Mouse (Mus musculus) forelimb bud, embryonic 11.5 days (tissue): ENCODE measurements at regions not wholly inside any gene's neighbourhood (a gene's known extent, or its start where the extent isn't known, plus 50 kb on each side); places are given as distances from the start of the nearest gene placed in this dataset.
"Not testable (repeated sequence)": the region's sequence is repeated elsewhere in the genome, so short reads cannot be mapped to it uniquely, and the experiment has no call there.

Experiments used
- DNase-seq: peaks from one replicate; pipeline ENCODE4 v3.0.0-alpha.2; 2012; ENCODE audit warnings: low read depth, low spot score

DNA sequence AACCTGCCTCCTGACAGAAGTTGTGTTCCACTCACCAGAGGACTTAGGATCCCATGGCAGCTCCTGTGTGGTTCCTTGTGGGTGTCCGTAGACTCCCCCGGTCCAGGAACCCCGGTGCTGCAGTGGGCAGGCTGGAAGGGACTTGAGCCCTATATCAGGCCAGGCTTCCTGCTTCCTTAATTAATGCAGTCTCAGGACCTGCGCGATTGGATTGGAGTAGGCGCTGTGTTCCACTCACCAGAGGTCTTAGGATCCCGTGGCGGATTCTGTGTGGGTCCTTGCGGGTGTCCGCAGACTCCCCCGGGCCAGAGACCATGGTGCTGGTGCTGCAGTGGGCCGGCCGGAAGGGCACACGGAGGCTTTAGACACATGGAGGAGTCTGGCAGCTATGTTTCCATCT lies 288.7 kb downstream of the Fut8 start:
- DNase-seq: not testable (repeated sequence)

DNA sequence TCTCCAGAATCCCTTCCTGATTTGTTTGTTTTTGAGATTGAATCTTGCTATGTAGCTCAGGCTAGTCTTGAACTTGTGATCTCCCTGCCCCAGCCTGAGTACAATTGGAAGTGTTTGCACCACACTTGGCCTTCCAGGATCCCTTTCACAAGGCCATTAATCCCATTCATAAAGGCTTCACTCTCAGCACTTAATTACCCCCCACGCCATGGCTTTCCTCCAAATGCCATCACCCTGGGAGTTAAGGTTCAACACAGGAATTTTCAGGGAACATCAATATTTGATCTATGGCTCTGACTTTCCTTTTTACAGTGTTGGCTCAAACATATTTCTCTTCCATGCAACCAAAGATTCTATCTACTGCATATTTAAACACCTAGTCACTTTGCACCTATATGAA lies 289.6 kb downstream of the Fut8 start:
- no peak for DNase-seq

DNA sequence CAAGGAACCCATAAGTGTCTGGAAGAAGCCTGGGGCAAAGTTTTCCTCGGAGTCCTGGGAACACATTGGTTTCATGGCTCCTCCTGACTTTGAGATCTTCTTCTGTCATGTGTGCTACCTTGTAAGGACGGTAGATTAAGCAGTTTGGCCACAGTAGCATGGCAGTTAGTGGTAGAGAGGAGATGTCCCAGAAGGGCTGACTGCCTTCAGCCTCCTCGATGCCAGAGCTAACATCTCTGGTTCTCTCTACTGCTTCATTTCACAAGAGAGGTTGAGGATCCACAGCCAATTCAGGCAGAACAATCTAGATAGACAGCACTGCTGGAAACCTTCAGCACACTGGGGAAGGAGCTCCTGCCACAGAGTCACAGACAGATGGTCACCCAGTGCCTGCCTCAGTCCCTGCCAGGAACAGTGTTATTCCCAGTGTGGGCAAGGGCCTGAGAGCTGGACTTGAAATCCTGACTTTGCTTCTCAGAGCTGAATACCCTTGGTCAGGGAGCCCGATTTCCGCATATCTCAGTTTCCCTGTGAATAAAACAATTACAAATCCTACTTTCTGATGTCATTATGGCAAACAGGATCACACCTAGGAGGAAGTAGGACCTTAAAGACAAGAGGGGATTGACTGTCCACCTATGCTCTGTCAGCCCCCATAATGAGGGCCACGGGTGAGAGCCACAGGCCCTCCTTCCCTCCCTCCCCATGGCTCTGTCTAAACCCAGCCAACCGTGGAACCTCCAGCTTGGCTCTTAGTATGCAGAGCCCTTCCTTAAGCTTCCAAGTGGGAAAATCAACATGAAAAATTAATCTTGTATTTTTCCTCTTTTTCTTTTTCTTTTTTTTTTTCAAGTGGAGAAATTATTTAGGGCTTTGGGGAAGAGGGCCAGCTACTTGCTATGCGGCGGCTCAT lies 290.3 kb downstream of the Fut8 start:
- no peak for DNase-seq

DNA sequence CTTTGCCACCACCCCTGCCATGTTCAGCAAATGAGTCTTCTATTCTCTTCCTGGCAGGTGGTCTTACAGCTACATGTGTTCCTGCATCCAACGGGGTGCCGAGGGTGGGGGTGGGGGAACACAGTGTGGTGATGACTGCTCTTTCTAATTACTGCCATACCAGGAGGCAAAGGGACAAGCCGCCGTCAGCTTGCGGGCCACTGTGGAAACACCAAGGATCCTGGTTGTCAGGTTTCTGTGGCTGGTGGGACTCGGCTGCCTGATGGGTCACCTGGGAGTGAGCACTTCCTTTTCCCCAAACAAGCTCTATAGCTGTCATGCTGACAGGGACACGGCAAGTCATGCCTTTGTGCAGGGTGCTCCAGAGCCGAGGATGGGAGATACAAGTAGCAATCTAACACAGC lies 290.9 kb downstream of the Fut8 start:
- DNase-seq: no peak

- no peak for DNase-seq
Observed at GRCm38 (mm10) chr12:77529414-77529813, 291.5 kb downstream of the Fut8 start.

DNA sequence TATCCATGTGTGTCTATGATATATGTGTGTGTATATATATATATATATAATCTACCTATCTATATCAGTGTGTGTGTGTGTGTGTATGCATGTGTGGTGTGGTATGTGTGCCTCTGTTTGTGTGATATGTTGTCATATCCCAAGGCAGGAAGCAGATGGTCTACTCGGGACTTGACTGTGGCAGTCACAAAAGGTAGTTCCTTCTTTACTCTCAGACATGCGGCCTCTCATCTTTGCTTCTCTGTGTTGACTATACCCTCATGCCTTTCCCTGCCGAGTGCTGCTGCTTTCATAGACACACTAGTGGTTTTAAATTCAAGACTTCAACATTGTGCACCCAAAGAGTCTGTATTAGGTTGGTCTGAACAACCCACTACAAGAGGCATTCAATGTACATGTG lies 292.0 kb downstream of the Fut8 start:
- no peak for DNase-seq

- no peak for DNase-seq
Observed at GRCm38 (mm10) chr12:77531294-77531693, 293.4 kb downstream of the Fut8 start.

DNA sequence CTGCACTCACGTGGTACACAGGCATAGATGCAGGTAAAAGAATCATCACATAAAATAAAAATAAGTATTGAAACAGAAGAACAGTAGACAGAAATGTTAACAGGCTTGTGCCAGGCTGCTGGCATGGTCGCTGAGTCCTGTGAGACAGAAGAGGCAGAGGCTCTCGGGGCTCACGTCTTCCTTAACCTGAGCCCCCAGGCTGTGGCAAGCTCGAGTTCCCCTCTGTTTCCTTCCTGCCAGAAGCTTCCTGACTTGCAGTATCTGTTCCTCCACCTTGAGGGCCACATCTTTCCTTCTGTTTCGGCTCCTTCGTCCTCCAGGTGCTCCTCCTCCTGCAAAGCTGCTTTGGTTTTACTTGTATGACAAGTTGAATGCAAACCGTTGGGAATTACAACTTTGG lies 294.6 kb downstream of the Fut8 start:
- DNase-seq: no peak

GRCm38 (mm10) chr12:77533606-77534005 lies 295.7 kb downstream of the Fut8 start:
- no peak for DNase-seq

DNA sequence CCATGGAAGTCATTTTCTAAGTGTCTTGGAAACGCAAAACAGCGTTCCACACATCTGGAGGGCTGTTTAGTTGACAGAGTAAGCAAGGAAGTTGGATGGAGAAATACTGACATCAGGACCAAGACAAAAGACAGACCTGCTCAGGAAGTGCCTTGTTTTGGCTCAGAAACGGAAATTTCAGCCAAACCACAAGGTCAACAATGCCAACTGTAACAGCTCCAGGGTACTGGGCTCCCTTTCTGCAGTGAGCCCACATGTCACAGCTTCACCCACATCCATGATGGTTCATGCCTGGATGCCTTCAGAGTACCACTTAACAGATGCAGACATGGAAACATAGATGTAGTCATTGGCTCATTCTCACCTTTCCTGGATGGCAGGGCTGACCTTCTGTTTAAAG lies 296.2 kb downstream of the Fut8 start:
- DNase-seq: no peak

DNA sequence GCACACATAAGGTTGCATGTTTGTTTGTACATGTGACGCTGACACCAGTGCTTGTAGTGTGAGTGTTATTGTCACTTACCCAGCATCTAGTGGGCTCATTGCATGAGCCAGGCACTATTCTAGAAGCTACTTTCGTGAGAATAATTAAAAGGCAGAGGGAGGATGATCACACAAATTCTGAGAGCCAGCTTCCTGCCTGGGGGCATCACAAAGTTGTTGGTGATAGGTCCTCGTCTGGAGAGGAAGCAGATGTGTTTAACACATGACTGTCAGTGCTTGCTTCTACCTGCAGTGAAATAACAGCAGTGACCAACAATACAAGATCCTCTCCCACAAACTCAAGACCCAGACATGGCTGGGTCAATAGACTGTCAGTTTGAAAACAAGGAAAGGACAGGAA lies 297.2 kb downstream of the Fut8 start:
- DNase-seq: no peak

- no peak for DNase-seq
Observed at GRCm38 (mm10) chr12:77537139-77537848, 299.4 kb downstream of the Fut8 start.

DNA sequence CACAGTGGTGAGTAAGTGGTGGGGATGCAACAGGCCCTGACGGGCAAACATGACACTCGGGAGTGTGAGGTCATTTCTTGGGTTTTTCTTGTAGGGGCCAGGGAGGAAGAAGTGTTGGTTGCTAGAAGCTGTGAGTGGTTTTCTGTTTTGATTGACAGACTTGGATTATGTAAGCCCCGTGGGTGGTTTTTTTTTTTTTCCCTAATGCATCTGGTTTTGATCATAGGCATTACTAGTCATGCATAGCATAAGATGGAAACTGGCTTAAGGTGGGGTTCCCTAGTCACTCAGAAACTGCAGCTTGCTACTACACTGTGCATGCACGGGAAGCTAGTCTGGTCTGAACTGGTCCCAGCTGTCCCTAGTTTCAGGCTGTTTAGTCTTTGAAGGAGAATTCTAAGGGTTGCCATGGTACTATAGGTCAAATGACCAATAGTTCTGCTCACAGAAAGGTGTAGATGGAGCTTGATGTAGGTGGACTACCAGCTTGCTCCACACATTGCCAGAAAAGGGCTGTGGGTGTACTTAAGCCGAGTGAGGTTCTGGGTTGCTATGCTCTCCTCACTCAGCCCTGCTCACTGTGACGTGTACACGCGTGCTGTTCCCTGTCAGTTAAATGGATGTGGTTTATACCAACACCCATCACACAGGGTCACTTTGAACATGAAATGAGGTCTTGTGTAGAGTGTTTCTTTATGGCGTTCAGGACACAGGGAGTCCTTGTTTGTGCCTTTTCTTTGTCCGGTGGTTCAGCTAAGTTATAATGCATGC lies 301.9 kb downstream of the Fut8 start:
- peak; percentile 26 for DNase-seq

- no peak for DNase-seq
Observed at GRCm38 (mm10) chr12:77541051-77541765, 303.3 kb downstream of the Fut8 start.

- no peak for DNase-seq
Observed at GRCm38 (mm10) chr12:77541826-77542225, 303.9 kb downstream of the Fut8 start.

- no peak for DNase-seq
Observed at GRCm38 (mm10) chr12:77543651-77544050, 305.7 kb downstream of the Fut8 start.

DNA sequence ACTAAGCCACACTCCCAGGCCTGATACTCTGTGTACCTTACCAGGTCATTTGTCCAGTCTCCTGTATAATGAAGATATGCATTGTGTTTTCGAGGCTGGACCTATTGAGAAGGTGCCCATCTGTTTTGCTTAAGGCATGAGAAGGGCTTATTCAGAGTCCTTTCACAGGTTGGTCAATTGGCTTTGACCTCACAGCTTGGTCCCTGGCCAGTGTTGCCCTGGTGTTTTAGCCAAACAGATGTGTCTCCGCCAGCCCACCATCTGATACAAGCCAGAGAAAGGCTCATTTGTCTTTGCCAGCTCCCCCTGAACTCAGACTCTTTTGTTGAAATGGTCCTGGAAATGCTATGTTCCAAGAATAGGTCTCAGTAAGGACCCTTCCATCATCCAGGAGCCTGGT lies 308.2 kb downstream of the Fut8 start:
- DNase-seq: no peak

DNA sequence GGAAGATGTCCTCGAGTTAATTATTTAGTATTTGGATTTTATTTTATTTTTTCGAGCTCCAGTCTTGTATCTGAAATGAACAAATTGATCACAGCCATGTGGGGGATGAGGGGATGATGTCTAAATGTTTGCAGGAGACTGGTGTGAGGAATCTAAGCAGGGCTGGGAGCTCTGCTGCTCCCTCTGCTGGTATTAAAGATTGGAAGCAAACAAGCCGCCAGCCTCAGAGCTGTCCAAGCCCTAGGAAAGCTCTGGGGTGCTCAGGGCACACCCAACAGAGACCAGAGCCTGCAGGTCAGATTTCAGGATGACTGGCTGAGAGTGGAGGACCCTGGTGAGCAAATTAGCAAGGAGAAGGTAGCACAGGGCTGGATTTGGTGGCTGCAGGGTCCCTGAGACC lies 330.4 kb downstream of the Fut8 start:
- peak; percentile 53 for DNase-seq

DNA sequence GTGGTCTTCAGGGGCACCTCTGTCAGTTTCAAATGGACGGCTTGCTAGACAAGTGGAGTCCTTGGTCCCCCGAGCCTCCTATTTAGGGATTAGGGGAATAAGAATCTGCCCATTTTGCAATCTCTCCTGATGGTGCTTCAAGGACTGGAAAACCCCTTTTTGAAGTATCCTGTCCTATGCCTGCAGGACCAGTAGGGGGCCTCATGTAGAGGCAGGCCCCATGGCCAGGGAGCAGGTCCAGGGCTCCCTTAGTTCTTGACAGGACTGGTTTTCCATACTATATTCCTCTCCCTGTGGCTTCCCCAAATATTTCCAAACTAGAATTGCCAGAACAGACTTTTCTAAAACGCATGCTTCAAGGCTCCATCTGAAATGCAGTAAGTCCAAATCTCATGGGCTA lies 332.6 kb downstream of the Fut8 start:
- no peak for DNase-seq

- no peak for DNase-seq
Observed at GRCm38 (mm10) chr12:77571071-77571470, 333.1 kb downstream of the Fut8 start.

DNA sequence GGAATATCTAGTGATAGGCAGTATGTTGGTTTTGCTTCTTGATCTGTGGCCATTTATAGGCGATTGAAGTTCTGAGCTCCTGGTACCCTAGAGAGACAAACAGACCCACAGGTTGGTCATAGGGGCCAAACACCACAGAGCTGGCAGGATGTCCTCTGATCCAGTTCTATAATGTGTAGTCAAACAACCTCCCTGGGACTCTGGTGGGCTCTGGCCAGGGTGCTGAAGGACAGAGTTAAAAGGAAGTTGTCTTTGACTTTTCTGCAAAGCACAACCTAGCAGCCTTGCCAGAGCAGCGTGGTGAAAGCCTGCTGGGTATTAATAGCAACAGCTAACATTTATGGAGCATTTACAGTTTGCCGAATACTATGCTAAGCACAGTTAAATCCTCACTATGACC lies 337.1 kb downstream of the Fut8 start:
- DNase-seq: no peak

- DNase-seq: no peak
Observed at GRCm38 (mm10) chr12:77588297-77588696, 350.4 kb downstream of the Fut8 start.
